Mouse (Mus musculus): ENCODE results near the gene Fbxo39.

DNA sequence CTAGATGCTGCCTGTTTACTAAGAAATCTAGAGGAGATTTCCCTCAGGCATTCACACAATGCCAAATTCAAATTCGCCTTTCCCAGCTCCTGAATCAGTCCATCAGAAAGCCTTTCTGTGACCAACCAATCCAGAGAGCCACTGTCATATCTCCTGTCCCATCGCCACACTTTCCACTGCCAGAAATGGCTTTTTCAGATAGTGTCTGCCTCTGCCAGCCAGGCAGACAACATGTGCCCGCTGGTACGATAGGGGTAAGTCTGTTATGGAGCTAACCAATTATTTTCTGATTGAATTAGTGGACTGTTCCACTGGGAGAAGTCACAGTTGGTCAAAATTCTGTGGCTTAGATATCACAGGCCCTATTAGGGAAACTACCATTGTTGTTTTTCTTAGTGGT, 20.4 kb downstream of the Fbxo39 start:
- TF ChIP-seq POLR2A (IDR thresholded peaks at IDR 0.05; ENCODE audit: borderline replicate concordance, extremely low read depth, insufficient read depth, insufficient read length, poor library complexity, severe bottlenecking) = no peak
- TF ChIP-seq CTCF (IDR thresholded peaks at IDR 0.05; ENCODE audit: borderline replicate concordance, extremely low read depth, insufficient read depth, insufficient read length) = no peak

All from brain, embryonic 14.5 days (tissue).